Mouse (Mus musculus) subcutaneous adipose tissue, adult 2 months (tissue): ENCODE data around the gene Klhl42. TPM values are rescaled to one million over a fixed set of nuclear protein-coding genes. Genes with fewer than 3 reads are reported as not detected.

Source experiments
- polyA plus RNA-seq: library from polyadenylated mRNA; depleted of rRNA; stranded (reverse); fragments of >200 nt; gene quantifications from 2 replicates; pipeline ENCODE4 v1.2.3, GENCODE M21; 2012; ENCODE audit warnings: low replicate concordance; rRNA removed

Gene Klhl42
- polyA plus RNA-seq: 17.3 and 24.4 TPM in 2 replicates

GRCm38 (mm10) chr6:147091136-147092120 is at the start of gene Klhl42:
Klhl42 (plus strand) TSS chr6:147091379.

GRCm38 (mm10) chr6:147042291-147043290 is 48.6 kb upstream of the Klhl42 start, which contains the start of gene Mrps35:
Mrps35 (plus strand) TSS chr6:147042764.

GRCm38 (mm10) chr6:147086594-147087225 is 4.5 kb upstream of the Klhl42 start, which contains the start of gene Mansc4:
Mansc4 (minus strand) TSS chr6:147087032.

Other genes starting within 250 kb of the Klhl42 start
- gene Smco2, start 241.3 kb upstream of the Klhl42 start, polyA plus RNA-seq: not detected in 2 replicates
- gene Ppfibp1, start 202.9 kb upstream of the Klhl42 start, polyA plus RNA-seq: 34.1 and 37.2 TPM in 2 replicates
- not detected in 2 replicates for gene 1700034J05Rik, start 137.0 kb upstream of the Klhl42 start, polyA plus RNA-seq
- 0.56 and 0.76 TPM in 2 replicates for gene Rep15, start 58.8 kb upstream of the Klhl42 start, polyA plus RNA-seq
- 5.6 and 11.0 TPM in 2 replicates for gene Mrps35, start 48.6 kb upstream of the Klhl42 start, polyA plus RNA-seq
- gene Mansc4, start 4.3 kb upstream of the Klhl42 start, polyA plus RNA-seq: 1.4 TPM in 1 of 2 replicates, not detected in the other
- 1.7 and 5.8 TPM in 2 replicates for gene Pthlh, start 172.8 kb downstream of the Klhl42 start, polyA plus RNA-seq